Mouse (Mus musculus): ENCODE data around the gene Serpinh1.

DNA sequence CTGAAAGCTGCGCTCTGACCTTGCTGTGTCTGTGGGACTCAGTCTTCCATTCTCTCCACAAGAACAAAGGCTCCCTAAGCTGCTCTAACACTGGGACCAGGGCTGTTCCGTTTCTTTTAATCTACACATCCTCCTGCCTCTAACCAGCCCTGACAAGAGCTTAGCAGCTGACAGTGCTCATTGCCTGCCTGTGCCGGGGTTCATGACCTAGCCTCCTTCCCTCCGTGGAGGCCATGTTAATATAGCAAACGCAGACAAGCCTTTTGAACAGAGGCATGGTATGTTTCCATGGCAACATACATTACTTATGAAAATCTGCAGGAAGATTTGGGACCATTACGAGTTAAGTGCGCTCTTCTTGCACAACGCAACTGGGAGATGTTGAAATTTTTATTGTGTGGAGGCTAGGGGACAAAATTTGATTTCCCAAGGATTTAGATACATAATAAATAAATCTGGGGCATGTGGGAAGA, 40.3 kb downstream of the Serpinh1 start:
- TF ChIP-seq POLR2A (IDR thresholded peaks at IDR 0.05; ENCODE audit: extremely low read depth, insufficient read depth, low read length) (no peak), CTCF (IDR thresholded peaks at IDR 0.05; ENCODE audit: extremely low read depth, insufficient read depth, low read length) (no peak)

All from cortical plate, adult 2 months (tissue).